Mouse (Mus musculus): ENCODE measurements at regions not wholly inside any gene's neighbourhood (a gene's known extent, or its start where the extent isn't known, plus 50 kb on each side); places are given as distances from the start of the nearest gene placed in this dataset.

GRCm38 (mm10) chr16:77444647-77445046 lies 157.2 kb downstream of the Gm11146 start:
- TF ChIP-seq CTCF (IDR thresholded peaks at IDR 0.05; ENCODE audit: low read depth, low read length) (no peak), GATA1 (IDR thresholded peaks at IDR 0.05; ENCODE audit: borderline replicate concordance, low read length) (no peak), TAL1 (conservative IDR thresholded peaks at IDR 0.05; ENCODE audit: low read depth, low read length) (no peak), POLR2AphosphoS5 (IDR thresholded peaks at IDR 0.05; ENCODE audit: insufficient replicate concordance, low read depth, low read length) (no peak), GATA2 (IDR thresholded peaks at IDR 0.05; ENCODE audit: borderline replicate concordance, low read depth, low read length) (no peak)

Data from G1E (cell line).